Mouse (Mus musculus) ES-Bruce4 (cell line): ENCODE data around the gene Bloc1s3.

Source experiments
- CTCF ChIP-seq: IDR thresholded peaks from one replicate; pipeline ENCODE4 v1.8.1; 2011; ENCODE audit warnings: low read depth, low read length
- POLR2A ChIP-seq: IDR thresholded peaks from one replicate; pipeline ENCODE4 v1.8.1; 2011; ENCODE audit warnings: low read length; ENCODE audit not compliant: insufficient read depth

DNA sequence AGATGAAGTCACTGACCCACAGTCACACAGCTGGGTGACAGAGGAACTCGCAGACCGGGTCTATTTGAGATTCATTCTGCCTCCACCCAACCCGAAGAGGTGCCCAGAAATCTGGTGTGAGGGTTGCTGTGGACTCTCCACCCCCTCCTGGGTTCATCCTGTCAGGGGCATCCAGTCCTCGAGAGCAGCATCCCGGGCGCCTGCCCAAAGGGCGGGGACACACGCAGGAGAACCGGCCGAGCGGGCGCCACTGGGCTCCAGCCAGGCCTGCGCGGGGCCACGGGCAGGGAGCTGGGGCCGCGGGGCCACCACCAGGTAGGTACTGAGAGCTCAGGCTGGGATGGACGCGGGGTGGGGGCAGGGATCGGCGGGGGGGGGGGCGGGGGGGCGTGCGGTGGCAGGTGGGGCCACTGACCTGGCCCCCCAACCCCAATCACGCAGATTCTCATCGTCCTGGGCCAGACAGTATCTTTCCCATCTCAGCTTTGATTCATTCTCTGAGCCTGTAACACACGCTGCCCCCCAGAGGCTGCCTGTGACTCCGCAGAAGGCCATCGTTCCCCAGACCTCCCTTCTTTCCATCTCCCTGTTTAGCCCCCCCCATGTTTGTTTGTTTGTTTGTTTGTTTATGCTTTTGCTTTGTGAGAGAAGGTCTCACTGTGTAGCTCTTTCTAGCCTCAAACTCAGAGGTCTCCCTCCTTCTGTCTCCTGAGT, 9.6 kb upstream of the Bloc1s3 start, which contains the start of gene Nkpd1:
- TF ChIP-seq POLR2A = no peak
- TF ChIP-seq CTCF = peak; percentile 68
